ENCODE assay signal across 7 mouse cellular contexts in genomic region chr17:43460245-43461181, GRCm38 (mm10). TPM values are rescaled to one million over a fixed set of nuclear protein-coding genes. Genes with fewer than 3 reads are reported as not detected.
A peak's percentile ranks its signal among the peaks of the same experiment; 100 is the strongest.
DNase-seq lines count a peak whose midpoint lies in the region; ATAC-seq lines count a peak whose summit lies in the region.

No protein-coding gene starts in this region.

- 0 out of 2 replicates have a peak overlapping the region, but pooled peaks have one; percentile 34 for H3K9ac ChIP-seq in limb, embryonic 12.5 days (replicated peaks)
- H3K9ac ChIP-seq in midbrain, embryonic 15.5 days, result no peak overlapping the region

- 32% methylated on average over 19 of the region's 19 CpGs for WGBS in embryonic facial prominence, embryonic 10.5 days
- WGBS in limb, embryonic 12.5 days, result 33% methylated on average over 19 of the region's 19 CpGs
- WGBS in midbrain, embryonic 15.5 days, result 31% methylated on average over 19 of the region's 19 CpGs

- DNase-seq in adrenal gland, postnatal 36 days, result peak; percentile 60 to 71
- DNase-seq in embryonic facial prominence, embryonic 10.5 days (ENCODE audit: low spot score), result peak; percentile 90
- peak; percentile 78 to 87 for DNase-seq in heart, adult 18-20 months
- DNase-seq in kidney, adult 18-20 months, result peak; percentile 74
- DNase-seq in spleen, postnatal 14 days (ENCODE audit: low spot score in 2 of 2), result peak; percentile 17 to 48

- H3K36me3 ChIP-seq in embryonic facial prominence, embryonic 10.5 days (replicated peaks), result no peaks in the 10 kb centered on the region
- H3K36me3 ChIP-seq in limb, embryonic 12.5 days, result no peaks in the 10 kb centered on the region
- no peaks in the 10 kb centered on the region for H3K36me3 ChIP-seq in midbrain, embryonic 15.5 days (replicated peaks)

- H3K4me3 ChIP-seq in embryonic facial prominence, embryonic 10.5 days, result peak overlapping the region; percentile 20; the same call in 1 of the 2 replicates
- H3K4me3 ChIP-seq in limb, embryonic 12.5 days (replicated peaks), result no peak overlapping the region
- H3K4me3 ChIP-seq in midbrain, embryonic 15.5 days, result no peak overlapping the region

- no peaks in the 10 kb centered on the region for H3K27me3 ChIP-seq in embryonic facial prominence, embryonic 10.5 days (replicated peaks; ENCODE audit: low read depth, poor library complexity, severe bottlenecking)
- H3K27me3 ChIP-seq in limb, embryonic 12.5 days, result no peaks in the 10 kb centered on the region
- no peaks in the 10 kb centered on the region for H3K27me3 ChIP-seq in midbrain, embryonic 15.5 days (replicated peaks)

- peak overlapping the region; percentile 10; the same call in 1 of the 2 replicates for H3K4me2 ChIP-seq in limb, embryonic 12.5 days
- H3K4me2 ChIP-seq in midbrain, embryonic 15.5 days, result peak overlapping the region; percentile 34

- no peaks in the 10 kb centered on the region for H3K9me3 ChIP-seq in embryonic facial prominence, embryonic 10.5 days
- H3K9me3 ChIP-seq in limb, embryonic 12.5 days, result no peaks in the 10 kb centered on the region
- H3K9me3 ChIP-seq in midbrain, embryonic 15.5 days, result no peaks in the 10 kb centered on the region

- peak; percentile 92 for ATAC-seq in limb, embryonic 12.5 days (ENCODE audit: insufficient number of reproducible peaks, insufficient read depth, low FRiP score, low TSS enrichment, low read depth)
- ATAC-seq in midbrain, embryonic 15.5 days (replicated peaks), result peak; percentile 96

- H3K4me1 ChIP-seq in embryonic facial prominence, embryonic 10.5 days, result peaks cover 12% of the 10 kb centered on the region
- peaks cover 13% of the 10 kb centered on the region; the same call in 1 of the 2 replicates for H3K4me1 ChIP-seq in limb, embryonic 12.5 days (replicated peaks)
- H3K4me1 ChIP-seq in midbrain, embryonic 15.5 days, result peaks cover 13% of the 10 kb centered on the region

- no peak overlapping the region for H3K27ac ChIP-seq in embryonic facial prominence, embryonic 10.5 days (replicated peaks)
- no peak overlapping the region for H3K27ac ChIP-seq in limb, embryonic 12.5 days
- H3K27ac ChIP-seq in midbrain, embryonic 15.5 days, result 0 out of 2 replicates have a peak overlapping the region, but pooled peaks have one; percentile 34

RNA-seq across cellular contexts. Expression of gene Mep1a, which starts 42.1 kb away (rescaled TPM):
- not detected for total RNA-seq in adrenal gland, postnatal 36 days (2021)
- polyA plus RNA-seq in embryonic facial prominence, embryonic 10.5 days (2016; fragmentation: Nextera tagmentation; extraction: Ambion mirVana), result not detected in 2 replicates
- not detected for total RNA-seq in heart, adult 18-20 months (2021)
- polyA plus RNA-seq in limb, embryonic 12.5 days (2016; fragmentation: Nextera tagmentation; extraction: Ambion mirVana), result not detected in 2 replicates
- 0.10 TPM in 1 of 2 replicates, not detected in the other for polyA plus RNA-seq in midbrain, embryonic 15.5 days (2015; fragmentation: Nextera tagmentation; extraction: Ambion mirVana)

Comparison
In these comparisons a context has a peak if more than half of its experiments do, and no peak if none do; other contexts are left out.
1. DNase-seq: peak in every context shown above with its lines; median percentile 90 in embryonic facial prominence, embryonic 10.5 days; 82 in heart, adult 18-20 months; 74 in kidney, adult 18-20 months; 66 in adrenal gland, postnatal 36 days; 32 in spleen, postnatal 14 days.